Mouse (Mus musculus) megakaryocyte progenitor cell, adult 5-6 weeks (primary cell): ENCODE results near the gene Trappc2. TPM values are rescaled to one million over a fixed set of nuclear protein-coding genes. Genes with fewer than 3 reads are reported as not detected.

Experiments
- ATAC-seq: replicated peaks from 2 replicates; pipeline ENCODE4 v1.8.0; 2016; ENCODE audit warnings: mild to moderate bottlenecking, moderate TSS enrichment, inconsistent platforms; ENCODE audit not compliant: poor library complexity
- total RNA-seq, 2 experiments: library from RNA; stranded (forward) in 1 of 2; stranded (reverse) in 1 of 2; fragments of 157-497, 149-512 nt in 1 of 2; fragments of 200-1000 nt in 1 of 2; gene quantifications; 2 replicates each; pipeline versions ENCODE4 v1.2.3 to v1.2.4; 2015 to 2017

The Trappc2 gene
- 15.7 and 18.6 TPM in 2 replicates for total RNA-seq (2015)
- 8.7 and 12.2 TPM in 2 replicates for total RNA-seq (2017)

DNA sequence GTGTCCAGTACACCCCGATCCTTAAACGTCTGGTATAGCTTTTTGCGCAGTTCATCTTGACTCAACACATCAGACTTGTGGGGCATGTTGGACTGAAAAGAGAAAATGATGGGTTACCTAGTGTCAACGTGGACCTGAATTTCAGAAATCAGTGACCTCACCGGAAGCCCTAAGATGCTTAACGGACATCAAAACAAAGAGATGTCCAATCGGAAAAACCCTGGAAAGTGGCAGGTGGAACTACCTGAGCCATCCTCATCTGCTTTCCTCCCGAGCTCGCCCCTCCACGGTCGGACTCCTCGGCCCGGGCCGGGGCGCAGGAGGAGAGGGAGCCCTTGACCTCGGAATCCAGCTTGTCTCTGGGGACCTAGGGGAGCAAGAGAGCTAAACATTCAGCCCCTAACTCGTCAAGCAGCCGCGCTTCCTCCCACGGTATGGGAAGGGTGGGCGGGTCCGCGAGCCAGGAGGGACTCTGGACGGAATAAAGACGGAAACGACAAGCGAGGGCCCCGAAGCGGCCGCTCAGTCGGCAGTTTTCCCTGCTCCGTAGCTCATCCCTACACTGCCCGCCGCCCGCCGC lies at the start of gene Trappc2:
Trappc2 (plus strand) TSS at position 539 of the 580 bp plus-strand sequence.
- peak; percentile 16 for ATAC-seq

DNA sequence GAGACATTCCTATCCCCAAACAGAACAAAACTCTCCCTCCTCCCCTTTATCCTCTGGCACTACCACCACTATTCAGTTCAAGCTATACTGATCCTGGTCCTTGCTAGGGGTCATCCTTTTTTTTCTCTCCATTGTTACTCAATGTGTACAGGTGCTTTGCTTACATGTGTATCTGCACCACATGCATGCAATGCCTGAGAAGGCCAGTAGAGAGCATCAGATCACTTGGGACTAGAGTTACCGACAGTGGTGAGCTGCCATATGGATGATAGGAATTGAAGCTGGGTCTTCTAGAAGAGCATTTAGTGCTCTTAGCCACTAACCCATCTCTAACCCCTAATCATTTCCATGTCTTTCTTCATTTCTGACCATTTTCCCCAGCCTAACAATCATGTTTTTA lies 46.6 kb upstream of the Trappc2 start:
- ATAC-seq = no peak; the same call in 1 of the 2 replicates

GRCm38 (mm10) chrX:166407865-166408264 lies 32.5 kb upstream of the Trappc2 start:
- ATAC-seq = peak; percentile 79

DNA sequence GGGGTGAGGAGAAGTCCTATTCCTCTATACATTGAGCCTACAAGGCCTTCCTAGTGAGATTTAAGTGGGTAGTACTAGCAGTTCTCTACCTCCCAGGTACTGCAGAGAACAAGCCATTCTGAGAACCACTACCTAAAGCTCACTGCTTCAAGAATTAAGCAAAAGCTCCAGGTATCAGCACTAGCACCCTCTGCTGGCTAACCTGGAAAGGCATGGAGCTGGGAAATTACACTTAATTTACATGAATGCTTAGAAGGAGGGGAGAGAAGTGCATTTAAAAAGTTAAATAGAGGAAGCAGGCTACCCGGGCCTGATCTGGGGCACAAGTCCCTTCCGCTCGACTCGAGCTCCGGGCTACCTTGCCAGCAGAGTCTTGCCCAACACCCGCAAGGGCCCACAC lies 24.2 kb upstream of the Trappc2 start:
- peak; percentile 97 for ATAC-seq

- ATAC-seq = no peak
These were observed 5.6 kb upstream of the Trappc2 start for GRCm38 (mm10) chrX:166434812-166435211.

- ATAC-seq = peak; percentile 93
These were observed 266 bp downstream of the Trappc2 start, which contains the start of gene Ofd1 for GRCm38 (mm10) chrX:166440616-166441063. Gene Ofd1, minus strand, starts transcription at chrX:166440704.

- ATAC-seq = peak; percentile 45; the same call in 1 of the 2 replicates
These were observed 4.2 kb downstream of the Trappc2 start for GRCm38 (mm10) chrX:166444552-166444951.

DNA sequence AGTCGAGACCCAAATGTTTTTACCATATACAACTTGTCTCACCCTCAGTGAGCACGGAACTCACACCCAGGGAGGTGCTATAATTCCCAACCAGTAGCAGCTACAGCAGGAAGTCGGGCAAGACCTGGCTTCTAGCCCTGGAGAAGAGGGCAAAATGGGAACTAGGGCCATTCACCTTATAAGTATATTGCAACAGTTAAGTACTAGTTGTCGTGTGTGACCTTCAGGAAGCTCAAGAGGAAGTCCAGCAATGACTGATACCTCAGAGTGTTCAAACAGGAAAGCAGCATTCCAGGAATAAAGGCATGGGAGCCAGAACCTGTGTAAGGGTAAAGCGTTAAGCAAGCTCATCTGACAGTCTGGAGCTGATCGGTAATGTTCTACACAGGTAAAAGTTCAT lies 13.2 kb downstream of the Trappc2 start:
- peak; percentile 83 for ATAC-seq

GRCm38 (mm10) chrX:166454331-166454730 lies 14.0 kb downstream of the Trappc2 start:
- ATAC-seq = no peak

DNA sequence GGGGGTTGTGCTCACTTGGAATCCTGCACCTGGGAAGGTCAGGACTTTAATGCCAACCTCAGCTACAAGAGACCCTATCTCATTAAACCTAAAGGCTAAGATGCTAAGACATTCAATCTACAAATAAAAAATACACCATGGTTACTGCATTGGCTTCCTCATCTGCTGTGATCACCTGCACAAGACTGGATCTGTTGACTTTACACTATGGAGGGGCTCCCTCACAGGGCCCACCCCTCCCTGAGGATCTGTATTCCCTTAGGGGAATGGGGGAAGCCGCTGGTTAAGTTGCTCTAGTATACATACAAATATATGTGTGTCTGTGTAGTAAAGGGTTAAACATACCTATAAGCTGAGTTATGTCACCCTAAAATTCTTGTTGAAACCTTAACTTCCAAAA lies 15.2 kb downstream of the Trappc2 start:
- ATAC-seq = no peak

DNA sequence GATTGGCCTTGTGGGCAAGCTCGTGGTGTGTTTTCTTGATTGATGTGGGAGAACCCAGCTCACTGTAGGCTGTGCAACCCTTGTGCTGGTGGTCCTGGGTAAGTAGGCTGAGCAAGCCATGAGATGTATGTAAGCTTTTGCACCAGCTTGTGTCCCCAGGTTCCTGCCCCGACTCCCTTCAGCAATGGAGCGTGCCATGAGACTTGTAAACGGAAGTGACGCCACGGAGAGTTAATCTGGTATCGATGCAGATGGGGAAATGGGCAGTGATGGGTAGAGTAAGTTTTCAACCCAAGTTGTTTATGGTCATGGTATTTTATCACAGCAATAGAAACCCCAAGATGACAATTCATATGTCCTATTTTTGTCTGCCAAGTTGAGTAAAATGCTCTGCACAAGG lies 27.9 kb downstream of the Trappc2 start:
- ATAC-seq = no peak

- no peak for ATAC-seq
These were observed 32.2 kb downstream of the Trappc2 start for GRCm38 (mm10) chrX:166472612-166473011.

GRCm38 (mm10) chrX:166477393-166477792 lies 37.0 kb downstream of the Trappc2 start:
- no peak for ATAC-seq

DNA sequence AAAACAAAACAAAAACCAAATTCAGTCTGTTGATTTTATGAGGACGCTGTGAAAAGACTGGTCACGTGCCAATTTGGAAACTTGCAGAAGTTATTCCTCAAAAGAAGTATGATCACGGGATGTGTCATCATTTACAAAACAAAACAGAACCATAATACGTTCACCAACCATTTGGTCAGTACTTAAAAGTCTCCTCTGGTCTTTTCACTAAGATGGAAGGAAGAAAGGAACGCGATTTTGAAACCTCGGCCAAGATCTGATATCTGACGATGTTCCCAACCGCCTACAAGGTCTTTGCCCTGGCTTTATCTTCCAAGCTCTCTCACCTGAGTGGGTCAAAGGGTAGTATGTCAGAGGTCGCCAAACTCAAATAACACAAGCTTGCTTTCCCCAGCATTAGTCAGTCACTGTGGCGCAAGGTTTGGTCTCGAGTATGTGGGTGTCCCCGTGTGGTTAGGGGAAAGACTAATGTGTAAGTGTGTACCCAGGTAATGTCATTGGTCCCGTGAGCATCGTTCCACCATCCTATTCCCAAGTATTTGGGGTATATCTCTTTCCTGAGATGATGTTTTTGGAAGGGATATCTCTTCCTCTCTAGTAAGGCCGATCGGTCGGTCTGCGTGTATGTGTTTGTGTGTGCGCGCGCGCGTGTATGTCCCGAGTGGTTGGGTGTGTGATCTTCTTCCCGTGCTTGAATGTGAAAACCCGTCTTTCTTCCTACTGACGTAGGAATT lies 38.4 kb downstream of the Trappc2 start:
- peak; percentile 35 for ATAC-seq

- peak; percentile 98 for ATAC-seq
These were observed 39.1 kb downstream of the Trappc2 start, which contains the start of gene Rab9 for GRCm38 (mm10) chrX:166479365-166479983. Gene Rab9, minus strand, starts transcription at chrX:166479867.

DNA sequence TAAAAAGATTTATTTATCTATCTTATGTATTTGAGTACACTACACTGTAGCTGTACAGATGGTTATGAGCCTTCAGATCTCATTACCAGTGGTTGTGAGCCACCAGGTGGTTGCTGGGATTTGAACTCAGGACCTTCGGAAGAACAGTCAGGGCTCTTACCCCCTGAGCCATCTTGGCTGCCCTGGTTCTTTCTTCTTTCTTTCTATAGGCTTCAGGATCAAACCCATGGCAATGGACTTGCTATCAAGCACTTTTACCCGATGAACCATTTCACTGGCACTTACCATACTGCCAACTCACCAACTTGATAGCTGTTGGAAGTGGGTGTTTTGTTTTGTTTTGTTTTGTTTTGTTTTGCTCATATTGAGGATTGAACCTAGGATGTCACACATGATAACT lies 54.7 kb downstream of the Trappc2 start:
- ATAC-seq = no peak

DNA sequence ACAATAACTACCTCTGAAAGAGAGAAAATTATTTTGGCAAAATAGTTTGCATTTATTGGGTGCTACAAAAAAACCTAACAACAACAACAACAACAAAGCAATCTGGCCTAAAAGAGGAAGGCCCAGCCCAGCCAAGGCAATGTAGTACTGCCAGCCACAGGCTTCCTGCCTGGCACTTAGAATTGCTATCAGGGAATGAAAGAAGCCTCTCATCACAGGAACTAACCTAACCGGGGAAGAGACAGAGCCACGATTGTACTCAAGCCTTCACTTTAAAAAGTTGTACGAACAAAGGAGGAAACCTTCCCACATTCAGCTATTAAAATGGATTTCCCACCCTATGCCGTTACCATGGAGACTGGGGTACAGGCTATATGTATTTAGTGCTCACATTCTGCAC lies 57.4 kb downstream of the Trappc2 start:
- peak; percentile 45 for ATAC-seq

DNA sequence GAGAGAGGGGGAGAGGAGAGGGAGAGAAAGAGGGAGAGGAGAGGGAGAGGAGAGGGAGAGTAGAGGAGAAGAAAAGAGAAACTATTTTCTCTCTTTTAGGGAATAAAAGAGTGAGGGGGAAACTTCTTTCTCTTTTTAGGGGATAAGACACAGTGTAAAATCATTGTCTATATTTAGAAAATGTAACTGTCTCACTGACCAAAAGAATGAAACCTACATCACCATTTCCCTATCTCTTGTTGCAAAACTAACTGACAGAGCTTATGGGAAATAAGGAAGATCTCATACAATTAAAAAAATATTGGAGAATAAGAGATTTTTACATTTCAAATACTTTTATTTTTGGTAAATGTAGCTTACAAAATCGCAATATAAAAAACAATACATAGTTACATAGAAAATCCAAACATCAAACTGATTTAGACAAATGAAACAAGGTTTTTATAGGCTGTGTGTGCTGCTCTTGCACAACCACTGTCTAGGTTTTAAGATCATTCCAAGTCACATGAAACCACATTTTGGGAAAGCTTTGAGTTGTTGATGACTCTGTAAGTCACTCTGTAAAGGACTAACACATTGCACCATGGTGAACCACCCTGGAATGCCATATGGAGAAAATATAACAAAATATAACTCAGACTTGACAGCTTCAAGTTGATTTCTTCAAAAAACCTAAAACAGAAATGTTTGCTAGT lies 59.3 kb downstream of the Trappc2 start:
- peak; percentile 69 for ATAC-seq
